ENCODE assay signal across 15 mouse cellular contexts in the genomic region with DNA sequence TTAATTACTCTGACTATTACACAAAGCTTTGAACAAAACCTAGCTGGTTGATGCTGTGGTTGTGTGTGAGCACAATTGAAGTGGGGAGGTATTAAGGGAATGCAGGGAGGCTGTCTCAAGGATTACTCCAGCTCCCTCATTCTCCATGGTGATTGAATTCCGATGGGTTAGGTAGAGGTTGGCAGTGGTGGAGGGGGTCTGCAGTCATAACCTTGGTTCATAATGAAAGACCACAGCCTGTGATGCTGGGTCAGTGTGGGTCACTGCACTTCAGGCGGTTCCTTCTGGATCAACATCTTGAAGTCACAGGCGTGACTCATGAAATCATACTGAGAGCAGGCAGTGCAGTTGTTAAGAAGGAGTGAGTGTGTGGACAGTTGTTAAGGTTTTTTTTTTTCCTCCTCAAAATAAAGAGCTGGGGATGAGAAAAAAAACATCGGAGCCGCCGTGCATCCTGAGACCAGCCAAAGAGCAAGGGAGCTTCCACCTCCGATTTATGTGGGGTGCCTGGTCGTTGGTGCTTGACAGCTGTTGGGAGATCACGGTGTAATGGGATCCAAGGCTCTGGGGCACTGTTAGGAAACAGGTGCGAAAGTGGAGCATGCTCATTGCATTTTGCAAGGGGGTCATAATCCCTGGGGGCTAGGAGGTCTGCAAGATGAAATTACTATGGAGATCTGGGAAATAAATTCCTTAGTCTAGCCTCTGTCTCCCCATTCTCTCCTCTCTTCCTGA.
DNase-seq lines count a peak whose midpoint lies in the region; ATAC-seq and TF ChIP-seq lines count a peak whose summit lies in the region.
"Had no signal": no experiment of that assay in that cellular context is flagged by ENCODE, and none has a peak within 500 bp of the region (broad histone marks: within the 10 kb centered on the region; RNA-seq: fewer than 3 reads in every experiment).

No protein-coding gene starts in this region.

- H3K79me3 ChIP-seq in C2C12 (ENCODE audit: low read depth): no peaks in the 10 kb centered on the region

- DNase-seq in forebrain, embryonic 11.5 days (ENCODE audit: low spot score): peak; percentile 62
- DNase-seq in mesoderm, embryonic 11.5 days (ENCODE audit: low read depth, low spot score): peak; percentile 81
- DNase-seq in c-Kit-positive CD71-positive TER-119-positive erythroid progenitor cells, embryonic 14.5 days (ENCODE audit: low spot score): no peak
- DNase-seq in cerebellum, adult 18-20 months: no peak
- DNase-seq in adrenal gland, postnatal 4 days (ENCODE audit: low spot score in 2 of 2): no peak
- DNase-seq: gastrocnemius, adult 2 months; lung, postnatal 14 days had no signal

- H3ac ChIP-seq in C2C12 (ENCODE audit: control insufficient read depth, insufficient read length, low read depth): no peak overlapping the region

- no peak overlapping the region for H3K4me3 ChIP-seq in forebrain, embryonic 11.5 days (ENCODE audit: low read depth, low read length)
- no peak overlapping the region for H3K4me3 ChIP-seq in forebrain, embryonic 16.5 days (replicated peaks; ENCODE audit: low read length)
- H3K4me3 ChIP-seq in C2C12 (ENCODE audit: insufficient read depth, poor library complexity, severe bottlenecking): no peak overlapping the region
- H3K4me3 ChIP-seq in embryonic facial prominence, embryonic 13.5 days: no peak overlapping the region
- H3K4me3 ChIP-seq: erythroblast, embryonic 14.5 days; gastrocnemius, adult 2 months; intestine, embryonic 15.5 days; stomach, embryonic 15.5 days had no signal

- no peak for TF ChIP-seq CTCF in C2C12 (IDR thresholded peaks at IDR 0.05; ENCODE audit: control insufficient read depth, insufficient read depth, insufficient read length)

- H3K9me3 ChIP-seq in forebrain, embryonic 11.5 days (ENCODE audit: control insufficient read depth, low read length): no peaks in the 10 kb centered on the region
- no peaks in the 10 kb centered on the region for H3K9me3 ChIP-seq in forebrain, embryonic 16.5 days (ENCODE audit: control insufficient read depth, low read length)
- H3K9me3 ChIP-seq in embryonic facial prominence, embryonic 13.5 days: no peaks in the 10 kb centered on the region
- H3K9me3 ChIP-seq: intestine, embryonic 15.5 days; stomach, embryonic 15.5 days had no signal

- H3K4me1 ChIP-seq in forebrain, embryonic 11.5 days (replicated peaks; ENCODE audit: control insufficient read depth, insufficient read depth, low read length): peaks cover 8% of the 10 kb centered on the region
- no peaks in the 10 kb centered on the region for H3K4me1 ChIP-seq in forebrain, embryonic 16.5 days (replicated peaks; ENCODE audit: control insufficient read depth, insufficient read depth, low read length)
- peaks cover 55% of the 10 kb centered on the region for H3K4me1 ChIP-seq in embryonic facial prominence, embryonic 13.5 days
- H3K4me1 ChIP-seq: intestine, embryonic 15.5 days had no signal

- ATAC-seq in forebrain, embryonic 11.5 days (replicated peaks; ENCODE audit: low FRiP score): peak; percentile 44; the same call in 1 of the 2 replicates
- no peak for ATAC-seq in forebrain, embryonic 16.5 days
- no peak for ATAC-seq in embryonic facial prominence, embryonic 13.5 days (ENCODE audit: insufficient number of reproducible peaks, insufficient read depth, low FRiP score, low TSS enrichment, low read depth)
- ATAC-seq: intestine, embryonic 15.5 days had no signal

- no peak overlapping the region for H3K9ac ChIP-seq in forebrain, embryonic 11.5 days (ENCODE audit: low read length)
- no peak overlapping the region for H3K9ac ChIP-seq in forebrain, embryonic 16.5 days (replicated peaks; ENCODE audit: low read depth, low read length)
- H3K9ac ChIP-seq in embryonic facial prominence, embryonic 13.5 days: no peak overlapping the region
- H3K9ac ChIP-seq: intestine, embryonic 15.5 days; stomach, embryonic 15.5 days had no signal

- no peaks in the 10 kb centered on the region for H3K27me3 ChIP-seq in forebrain, embryonic 11.5 days (ENCODE audit: control insufficient read depth, insufficient read depth, low read length)
- no peaks in the 10 kb centered on the region for H3K27me3 ChIP-seq in forebrain, embryonic 16.5 days (replicated peaks; ENCODE audit: control insufficient read depth, insufficient read depth, low read length)
- H3K27me3 ChIP-seq in C2C12 (ENCODE audit: control insufficient read depth, insufficient read depth, insufficient read length): no peaks in the 10 kb centered on the region
- no peaks in the 10 kb centered on the region for H3K27me3 ChIP-seq in embryonic facial prominence, embryonic 13.5 days
- H3K27me3 ChIP-seq: intestine, embryonic 15.5 days; stomach, embryonic 15.5 days had no signal

- H3K79me2 ChIP-seq in C2C12 (ENCODE audit: control insufficient read depth, insufficient read depth): no peaks in the 10 kb centered on the region

- WGBS in forebrain, embryonic 11.5 days: 45% methylated on average over 10 of the region's 10 CpGs
- WGBS in forebrain, embryonic 16.5 days: 37% methylated on average over 10 of the region's 10 CpGs
- 40% methylated on average over 10 of the region's 10 CpGs for WGBS in embryonic facial prominence, embryonic 13.5 days

- H3K4me2 ChIP-seq in forebrain, embryonic 11.5 days (ENCODE audit: low read depth, low read length, severe bottlenecking): no peak overlapping the region
- no peak overlapping the region for H3K4me2 ChIP-seq in forebrain, embryonic 16.5 days (ENCODE audit: low read length)
- H3K4me2 ChIP-seq in embryonic facial prominence, embryonic 13.5 days: no peak overlapping the region
- H3K4me2 ChIP-seq: heart, embryonic 11.5 days; intestine, embryonic 15.5 days; stomach, embryonic 15.5 days had no signal

- no peaks in the 10 kb centered on the region for H3K36me3 ChIP-seq in forebrain, embryonic 11.5 days (ENCODE audit: control insufficient read depth, insufficient read depth, low read length)
- no peaks in the 10 kb centered on the region for H3K36me3 ChIP-seq in forebrain, embryonic 16.5 days (ENCODE audit: control insufficient read depth, insufficient read depth)
- H3K36me3 ChIP-seq in C2C12 (ENCODE audit: control insufficient read depth, insufficient read depth): no peaks in the 10 kb centered on the region
- no peaks in the 10 kb centered on the region for H3K36me3 ChIP-seq in embryonic facial prominence, embryonic 13.5 days
- H3K36me3 ChIP-seq: G1E; intestine, embryonic 15.5 days; stomach, embryonic 15.5 days had no signal

- H3K27ac ChIP-seq in forebrain, embryonic 11.5 days (ENCODE audit: low read depth, low read length): no peak overlapping the region
- H3K27ac ChIP-seq in forebrain, embryonic 16.5 days (ENCODE audit: low read length): no peak overlapping the region
- H3K27ac ChIP-seq in embryonic facial prominence, embryonic 13.5 days: peak overlapping the region; percentile 80
- H3K27ac ChIP-seq: gastrocnemius, adult 2 months; intestine, embryonic 15.5 days; stomach, embryonic 15.5 days had no signal

TF ChIP-seq in C2C12, 6 proteins besides CTCF, POLR2A, EP300 and RAD21:
- no peak for TF ChIP-seq MYOG (IDR thresholded peaks at IDR 0.05; ENCODE audit: control insufficient read depth, extremely low read depth, insufficient read length)
- no peak for TF ChIP-seq CEBPB (IDR thresholded peaks at IDR 0.05; ENCODE audit: low read depth)
- peak; percentile 66 for TF ChIP-seq MYOD1 (IDR thresholded peaks at IDR 0.05; ENCODE audit: control insufficient read depth, insufficient read length, low read depth)

Comparison
In these comparisons a context has a peak if more than half of its experiments do, and no peak if none do; other contexts are left out.
1. DNase-seq: peak in forebrain, embryonic 11.5 days (single experiment) and mesoderm, embryonic 11.5 days (single experiment); none in c-Kit-positive CD71-positive TER-119-positive erythroid progenitor cells, embryonic 14.5 days (single experiment), cerebellum, adult 18-20 months (0 of 2) and adrenal gland, postnatal 4 days (0 of 2).